Mouse (Mus musculus) E14TG2a.4 (cell line): ENCODE measurements around the gene Pip5kl1.
A peak's percentile ranks its signal among the peaks of the same experiment; 100 is the strongest.

Experiments
- CTCF ChIP-seq: conservative IDR thresholded peaks from 2 replicates; pipeline ENCODE4 v1.5.1; 2014; ENCODE audit warnings: low read length
- NANOG ChIP-seq: IDR thresholded peaks from 2 replicates; pipeline ENCODE4 v1.6.1; 2014; ENCODE audit warnings: borderline replicate concordance, low read length, mixed read lengths
- POU5F1 ChIP-seq: IDR thresholded peaks from 2 replicates; pipeline ENCODE4 v1.6.1; 2014; ENCODE audit warnings: low read length, borderline replicate concordance

GRCm38 (mm10) chr2:32610610-32611229 lies 36.1 kb downstream of the Pip5kl1 start:
- TF ChIP-seq CTCF (peak; percentile 38), POU5F1 (no peak), NANOG (no peak)
